Mouse (Mus musculus) midbrain, embryonic 16.5 days (tissue): ENCODE measurements at regions not wholly inside any gene's neighbourhood (a gene's known extent, or its start where the extent isn't known, plus 50 kb on each side); places are given as distances from the start of the nearest gene placed in this dataset.
A peak's percentile ranks its signal among the peaks of the same experiment; 100 is the strongest.

Source experiments
- ATAC-seq: fragments of 200-750 bp; cut with Nextera tagmentation; 2 replicates; pipeline ENCODE4 v1.8.0; 2017; ENCODE audit warnings: moderate TSS enrichment
- H3K27ac ChIP-seq: fragments of 300-500 bp; sonication (generic); 2 replicates; pipeline ENCODE4 v1.5.1; 2014; ENCODE audit warnings: mild to moderate bottlenecking, low read length, mixed read lengths
- H3K27me3 ChIP-seq: fragments of 300-500 bp; sonication (generic); 2 replicates; pipeline ENCODE4 v1.6.1; 2014; ENCODE audit warnings: low read depth, low read length, mixed read lengths; ENCODE audit not compliant: control insufficient read depth, insufficient read depth
- H3K36me3 ChIP-seq: fragments of 300-500 bp; sonication (generic); 2 replicates; pipeline ENCODE4 v1.6.1; 2014; ENCODE audit warnings: mild to moderate bottlenecking, low read length, moderate library complexity, mixed read lengths; ENCODE audit not compliant: control insufficient read depth, insufficient read depth
- H3K4me1 ChIP-seq: fragments of 300-500 bp; sonication (generic); 2 replicates; pipeline ENCODE4 v1.6.1; 2014; ENCODE audit warnings: mild to moderate bottlenecking, low read length, mixed read lengths; ENCODE audit not compliant: control insufficient read depth, insufficient read depth
- H3K4me2 ChIP-seq: fragments of 300-500 bp; sonication (generic); 2 replicates; pipeline ENCODE4 v1.6.1; 2014; ENCODE audit warnings: mild to moderate bottlenecking, low read length, mixed read lengths
- H3K4me3 ChIP-seq: fragments of 300-500 bp; sonication (generic); 2 replicates; pipeline ENCODE4 v1.5.1; 2014; ENCODE audit warnings: low read depth, mild to moderate bottlenecking, low read length, moderate library complexity, mixed read lengths
- H3K9ac ChIP-seq: fragments of 300-500 bp; sonication (generic); 2 replicates; pipeline ENCODE4 v1.6.1; 2014; ENCODE audit warnings: low read depth, low read length, mixed read lengths
- H3K9me3 ChIP-seq: fragments of 300-500 bp; sonication (generic); replicated peaks from 2 replicates; pipeline ENCODE4 v1.6.1; 2014; ENCODE audit warnings: mild to moderate bottlenecking, low read length, mixed read lengths; ENCODE audit not compliant: control insufficient read depth, poor library complexity, severe bottlenecking
- WGBS: fragments of 180-500 bp; shearing (Covaris S2); extraction: QIAGEN DNeasy Blood & Tissue Kit; methylation state at CpG from one replicate; pipeline ENCODE4 v1.1.7; 2014; 5-methylcytosine and 5-hydroxymethylcytosine counted together

- Histone ChIP-seq H3K9me3 (no peaks in the 10 kb centered on the region), H3K4me2 (no peak overlapping the region), H3K27me3 (no peaks in the 10 kb centered on the region), H3K27ac (no peak overlapping the region), H3K36me3 (no peaks in the 10 kb centered on the region), H3K4me1 (peaks cover 7% of the 10 kb centered on the region; the same call in 1 of the 2 replicates), H3K4me3 (no peak overlapping the region), H3K9ac (no peak overlapping the region)
- WGBS: 91% methylated on average over 13 of the region's 13 CpGs
- no peak for ATAC-seq
These were observed 160.7 kb upstream of the Ubr2 start for GRCm38 (mm10) chr17:47170978-47171593.

GRCm38 (mm10) chr17:47168105-47168504, 157.7 kb upstream of the Ubr2 start:
- Histone ChIP-seq H3K4me1 (peaks cover 12% of the 10 kb centered on the region; the same call in 1 of the 2 replicates), H3K27ac (no peak overlapping the region), H3K4me2 (no peak overlapping the region), H3K36me3 (no peaks in the 10 kb centered on the region), H3K9me3 (no peaks in the 10 kb centered on the region), H3K27me3 (no peaks in the 10 kb centered on the region), H3K9ac (no peak overlapping the region), H3K4me3 (no peak overlapping the region)
- WGBS: 62% methylated on average over 8 of the region's 8 CpGs
- ATAC-seq: no peak

GRCm38 (mm10) chr17:47163677-47164340, 153.5 kb upstream of the Ubr2 start:
- Histone ChIP-seq H3K27ac (no peak overlapping the region), H3K9me3 (no peaks in the 10 kb centered on the region), H3K9ac (no peak overlapping the region), H3K4me3 (no peak overlapping the region), H3K27me3 (no peaks in the 10 kb centered on the region), H3K36me3 (0 out of 2 replicates have a peak, but pooled peaks cover 3% of the 10 kb centered on the region), H3K4me2 (no peak overlapping the region), H3K4me1 (peaks cover 12% of the 10 kb centered on the region; the same call in 1 of the 2 replicates)
- 85% methylated on average over 6 of the region's 10 CpGs for whole genome bisulfite sequencing
- ATAC-seq: no peak

GRCm38 (mm10) chr17:47162459-47162858, 152.1 kb upstream of the Ubr2 start:
- Histone ChIP-seq H3K9ac (no peak overlapping the region), H3K4me1 (peaks cover 8% of the 10 kb centered on the region; the same call in 1 of the 2 replicates), H3K36me3 (0 out of 2 replicates have a peak, but pooled peaks cover 3% of the 10 kb centered on the region), H3K4me2 (no peak overlapping the region), H3K27me3 (no peaks in the 10 kb centered on the region), H3K9me3 (no peaks in the 10 kb centered on the region), H3K27ac (no peak overlapping the region), H3K4me3 (no peak overlapping the region)
- ATAC-seq: no peak
- 67% methylated on average over 2 of the region's 2 CpGs for WGBS

GRCm38 (mm10) chr17:47156237-47156636, 145.9 kb upstream of the Ubr2 start:
- no peak overlapping the region for H3K9ac ChIP-seq
- no peaks in the 10 kb centered on the region for H3K9me3 ChIP-seq
- H3K27me3 ChIP-seq: no peaks in the 10 kb centered on the region
- ATAC-seq: no peak
- no peak overlapping the region for H3K4me2 ChIP-seq
- no peak overlapping the region for H3K4me3 ChIP-seq
- no peak overlapping the region for H3K27ac ChIP-seq
- H3K36me3 ChIP-seq: 0 out of 2 replicates have a peak, but pooled peaks cover 3% of the 10 kb centered on the region
- peaks cover 10% of the 10 kb centered on the region for H3K4me1 ChIP-seq
- WGBS: 87% methylated on average over 11 of the region's 11 CpGs

GRCm38 (mm10) chr17:47151557-47152278, 141.4 kb upstream of the Ubr2 start:
- 6% methylated on average over 20 of the region's 20 CpGs for WGBS
- no peaks in the 10 kb centered on the region for H3K9me3 ChIP-seq

GRCm38 (mm10) chr17:47151193-47151556, 140.8 kb upstream of the Ubr2 start:
- peak; percentile 43 for ATAC-seq
- Histone ChIP-seq H3K9ac (peak overlapping the region; percentile 54), H3K4me1 (peaks cover 23% of the 10 kb centered on the region), H3K4me3 (peak overlapping the region; percentile 24; the same call in 1 of the 2 replicates), H3K36me3 (no peaks in the 10 kb centered on the region), H3K27me3 (no peaks in the 10 kb centered on the region), H3K9me3 (no peaks in the 10 kb centered on the region), H3K27ac (peak overlapping the region; percentile 84), H3K4me2 (peak overlapping the region; percentile 43)
- 46% methylated on average over 5 of the region's 5 CpGs for whole genome bisulfite sequencing

More at GRCm38 (mm10) chr17:47151557-47152278, 141.4 kb upstream of the Ubr2 start:
- Histone ChIP-seq H3K27me3 (no peaks in the 10 kb centered on the region), H3K4me3 (peak overlapping the region; percentile 24), H3K27ac (peak overlapping the region; percentile 84), H3K9ac (peak overlapping the region; percentile 54), H3K4me1 (peaks cover 23% of the 10 kb centered on the region), H3K4me2 (peak overlapping the region; percentile 43), H3K36me3 (no peaks in the 10 kb centered on the region)
- peak; percentile 84 for ATAC-seq

- 85% methylated on average over 6 of the region's 6 CpGs for WGBS
- no peak for ATAC-seq
- H3K4me3 ChIP-seq: no peak overlapping the region
- peak overlapping the region; percentile 43 for H3K4me2 ChIP-seq
- H3K36me3 ChIP-seq: no peaks in the 10 kb centered on the region
- peaks cover 24% of the 10 kb centered on the region for H3K4me1 ChIP-seq
- no peaks in the 10 kb centered on the region for H3K27me3 ChIP-seq
- H3K9ac ChIP-seq: no peak overlapping the region
- H3K27ac ChIP-seq: peak overlapping the region; percentile 84
- no peaks in the 10 kb centered on the region for H3K9me3 ChIP-seq
These were observed 140.3 kb upstream of the Ubr2 start for GRCm38 (mm10) chr17:47150636-47151035.

- no peak for ATAC-seq
- no peaks in the 10 kb centered on the region for H3K36me3 ChIP-seq
- 91% methylated on average over 13 of the region's 13 CpGs for WGBS
- H3K4me1 ChIP-seq: peaks cover 32% of the 10 kb centered on the region
- H3K4me3 ChIP-seq: no peak overlapping the region
- no peaks in the 10 kb centered on the region for H3K9me3 ChIP-seq
- H3K4me2 ChIP-seq: no peak overlapping the region
- no peaks in the 10 kb centered on the region for H3K27me3 ChIP-seq
- H3K27ac ChIP-seq: no peak overlapping the region
- no peak overlapping the region for H3K9ac ChIP-seq
These were observed 139.3 kb upstream of the Ubr2 start for GRCm38 (mm10) chr17:47149662-47150061.
